Mouse (Mus musculus): ENCODE measurements around the gene Acot2. TPM values are rescaled to one million over a fixed set of nuclear protein-coding genes. Genes with fewer than 3 reads are reported as not detected.

Gene Acot2
- polyA plus RNA-seq, 1 experiment from 2014 or later, result 26.1 TPM

Other genes with a start within 250 kb of the Acot2 start
- 4.9 and 5.9 TPM in 2 replicates for gene Papln, start 224.2 kb upstream of the Acot2 start, polyA plus RNA-seq (2015; fragmentation: Nextera tagmentation; extraction: Ambion mirVana)
- 36.6 and 37.5 TPM in 2 replicates for gene Numb, start 65.9 kb upstream of the Acot2 start, polyA plus RNA-seq (2015; fragmentation: Nextera tagmentation; extraction: Ambion mirVana)
- 9.0 and 11.2 TPM in 2 replicates for gene Riox1, start 37.3 kb upstream of the Acot2 start, polyA plus RNA-seq (2015; fragmentation: Nextera tagmentation; extraction: Ambion mirVana)
- not detected in 2 replicates for gene Heatr4, start 3.0 kb upstream of the Acot2 start, polyA plus RNA-seq (2015; fragmentation: Nextera tagmentation; extraction: Ambion mirVana)
- 58.3 and 59.5 TPM in 2 replicates for gene Acot1, start 21.6 kb downstream of the Acot2 start, polyA plus RNA-seq (2015; fragmentation: Nextera tagmentation; extraction: Ambion mirVana)
- 0.17 and 0.37 TPM in 2 replicates for gene Acot4, start 50.5 kb downstream of the Acot2 start, polyA plus RNA-seq (2015; fragmentation: Nextera tagmentation; extraction: Ambion mirVana)
- gene Gm49366, start 51.1 kb downstream of the Acot2 start, polyA plus RNA-seq (2015; fragmentation: Nextera tagmentation; extraction: Ambion mirVana), result not detected in 2 replicates
- not detected in 2 replicates for gene Acot3, start 64.3 kb downstream of the Acot2 start, polyA plus RNA-seq (2015; fragmentation: Nextera tagmentation; extraction: Ambion mirVana)
- gene Acot5, start 81.5 kb downstream of the Acot2 start, polyA plus RNA-seq (2015; fragmentation: Nextera tagmentation; extraction: Ambion mirVana), result not detected in 2 replicates
- 1.0 and 1.7 TPM in 2 replicates for gene Acot6, start 112.8 kb downstream of the Acot2 start, polyA plus RNA-seq (2015; fragmentation: Nextera tagmentation; extraction: Ambion mirVana)
- gene Dnal1, start 126.5 kb downstream of the Acot2 start, polyA plus RNA-seq (2015; fragmentation: Nextera tagmentation; extraction: Ambion mirVana), result 5.9 and 6.3 TPM in 2 replicates
- gene Pnma1, start 160.6 kb downstream of the Acot2 start, polyA plus RNA-seq (2015; fragmentation: Nextera tagmentation; extraction: Ambion mirVana), result 0.78 and 0.93 TPM in 2 replicates
- gene Elmsan1, start 231.0 kb downstream of the Acot2 start, polyA plus RNA-seq (2015; fragmentation: Nextera tagmentation; extraction: Ambion mirVana), result 13.2 and 13.8 TPM in 2 replicates

All from limb, embryonic 15.5 days (tissue).